Mouse (Mus musculus): ENCODE results near the gene Trem2.
A peak's percentile ranks its signal among the peaks of the same experiment; 100 is the strongest.
"Not testable (repeated sequence)": the region's sequence is repeated elsewhere in the genome, so short reads cannot be mapped to it uniquely, and the experiment has no call there.

Trem2 gene

DNA sequence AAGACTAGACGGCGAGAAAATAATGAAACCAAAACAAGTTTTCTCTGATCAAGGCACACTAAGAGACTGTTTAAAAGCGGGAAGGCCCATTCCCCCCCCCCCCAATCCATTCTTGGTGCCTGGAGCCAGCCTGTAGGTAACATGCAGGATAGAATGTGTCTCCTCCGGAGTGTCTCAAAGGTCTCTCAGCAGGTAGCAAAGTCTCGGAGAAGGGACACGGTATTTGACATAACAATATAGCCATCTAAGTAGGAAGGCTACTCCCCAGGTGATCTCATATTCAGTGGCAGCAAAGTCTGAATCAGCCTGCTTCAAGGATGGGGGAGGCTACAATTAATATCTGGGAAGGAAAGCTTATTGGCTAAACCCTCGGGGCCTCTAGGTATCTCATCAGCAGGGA lies 6.8 kb downstream of the Trem2 start:
- not testable (repeated sequence) for DNase-seq

GRCm38 (mm10) chr17:48355822-48356221 lies 9.6 kb downstream of the Trem2 start:
- no peak for DNase-seq

- DNase-seq = no peak
Observed at GRCm38 (mm10) chr17:48357892-48358291, 11.7 kb downstream of the Trem2 start.

DNA sequence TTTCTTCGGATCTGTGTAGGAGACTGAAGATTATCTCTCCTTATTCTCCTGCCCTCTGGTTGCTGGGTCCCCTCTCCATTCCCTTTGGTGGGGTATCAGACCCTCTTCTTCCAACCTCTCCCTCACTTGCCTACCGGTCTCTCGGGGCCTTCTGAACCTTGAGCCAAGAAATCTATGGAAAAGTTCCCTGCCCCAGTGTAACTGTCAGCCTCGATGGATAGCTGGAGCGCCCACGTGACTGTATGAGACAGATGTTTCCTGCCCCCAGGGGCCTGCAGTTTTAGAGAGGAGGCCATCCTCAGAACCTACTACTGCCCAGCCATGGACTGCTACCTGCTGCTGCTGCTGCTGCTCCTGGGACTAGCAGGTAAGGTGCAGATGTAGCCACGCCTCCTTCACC lies 13.4 kb downstream of the Trem2 start, which contains the start of gene Treml1:
Gene Treml1 (plus strand): TSS at position 301 of the 400 bp plus-strand sequence.
- no peak for DNase-seq

DNA sequence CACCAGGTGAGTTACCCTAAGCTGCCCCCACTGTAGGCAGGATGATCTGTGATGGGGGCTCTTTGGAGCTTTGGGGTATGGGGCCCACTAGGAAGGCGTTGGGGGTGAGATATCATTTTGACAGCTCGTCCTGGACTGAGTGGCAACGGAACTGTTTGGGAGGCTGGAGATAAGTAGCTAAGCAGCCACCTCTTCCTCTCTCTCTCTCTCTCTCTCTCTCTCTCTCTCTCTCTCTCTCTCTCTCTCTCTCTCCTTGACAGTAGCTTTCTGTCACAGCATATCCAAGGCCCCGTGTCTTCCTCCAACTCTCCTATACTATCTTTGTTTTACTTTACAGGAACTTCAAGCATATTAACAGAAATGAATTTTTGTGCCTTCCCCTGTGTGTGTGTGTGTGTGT lies 14.3 kb downstream of the Trem2 start:
- peak; percentile 40 for DNase-seq

GRCm38 (mm10) chr17:48362346-48362745 lies 16.1 kb downstream of the Trem2 start:
- no peak for DNase-seq

DNA sequence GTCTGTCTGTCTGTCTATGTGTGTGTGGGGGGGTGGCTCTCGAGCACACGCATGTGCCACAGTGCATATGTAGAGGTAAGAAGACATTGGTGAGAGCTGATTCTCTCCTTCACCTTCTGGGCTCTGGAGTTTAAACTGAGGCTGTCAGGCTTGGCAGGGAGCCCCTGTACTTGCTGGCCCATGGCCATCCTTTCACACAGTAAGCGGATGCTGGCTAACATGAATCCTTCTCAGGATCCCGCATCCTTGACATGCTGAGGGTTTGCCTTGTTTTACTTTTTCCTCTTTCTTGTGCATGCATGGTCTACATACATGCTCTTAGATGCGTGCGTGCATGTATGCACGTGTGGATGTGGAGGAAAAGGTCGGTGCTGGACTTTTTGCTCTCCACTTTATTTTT lies 16.8 kb downstream of the Trem2 start:
- DNase-seq = no peak

GRCm38 (mm10) chr17:48363421-48363965 lies 17.3 kb downstream of the Trem2 start:
- DNase-seq = no peak

- DNase-seq = no peak
Observed at GRCm38 (mm10) chr17:48365511-48366155, 19.4 kb downstream of the Trem2 start.

GRCm38 (mm10) chr17:48366806-48367205 lies 20.6 kb downstream of the Trem2 start:
- DNase-seq = no peak

GRCm38 (mm10) chr17:48371621-48372020 lies 25.4 kb downstream of the Trem2 start:
- no peak for DNase-seq

GRCm38 (mm10) chr17:48372987-48373386 lies 26.8 kb downstream of the Trem2 start:
- DNase-seq = no peak

DNA sequence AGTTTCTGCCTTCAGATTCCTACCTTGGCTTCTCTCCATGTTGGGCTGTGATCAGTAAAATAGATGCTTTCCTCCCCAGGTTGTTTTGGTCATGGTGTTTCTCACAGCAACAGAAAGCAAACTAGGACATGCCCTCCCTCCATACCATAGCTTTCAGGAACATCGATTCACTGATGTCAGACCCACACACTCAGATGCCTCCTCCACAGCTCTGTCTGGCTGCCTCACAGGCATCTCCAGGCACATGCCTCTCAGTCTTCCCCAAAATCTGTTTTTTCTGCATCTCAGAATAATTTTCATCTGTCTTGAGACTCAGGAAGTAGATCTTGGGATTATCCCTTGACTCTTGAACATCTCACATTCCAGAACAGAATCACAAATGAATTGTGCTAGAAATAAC lies 29.9 kb downstream of the Trem2 start:
- no peak for DNase-seq

GRCm38 (mm10) chr17:48379050-48379449 lies 32.8 kb downstream of the Trem2 start:
- DNase-seq = no peak

GRCm38 (mm10) chr17:48385786-48386461 lies 39.7 kb downstream of the Trem2 start:
- no peak for DNase-seq

DNA sequence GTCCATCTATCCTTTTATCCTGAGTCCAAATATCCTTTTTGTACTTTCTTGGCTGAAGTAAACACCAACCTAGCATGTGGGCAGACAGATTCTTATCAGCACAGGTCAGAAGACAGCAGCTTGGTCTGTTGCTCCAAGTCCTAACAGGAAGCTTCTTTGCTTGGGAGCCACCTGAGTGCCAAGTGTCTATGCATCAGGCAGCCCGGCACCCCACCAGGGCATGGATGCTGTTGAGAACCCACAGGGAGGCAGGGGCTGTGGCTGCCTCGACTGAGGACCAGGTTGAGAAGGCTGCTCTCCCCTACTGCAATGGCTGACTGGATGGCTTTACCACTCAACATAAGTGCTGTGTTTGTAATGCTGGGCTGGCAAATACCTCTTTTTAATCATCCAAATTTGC lies 42.5 kb downstream of the Trem2 start:
- no peak for DNase-seq

DNA sequence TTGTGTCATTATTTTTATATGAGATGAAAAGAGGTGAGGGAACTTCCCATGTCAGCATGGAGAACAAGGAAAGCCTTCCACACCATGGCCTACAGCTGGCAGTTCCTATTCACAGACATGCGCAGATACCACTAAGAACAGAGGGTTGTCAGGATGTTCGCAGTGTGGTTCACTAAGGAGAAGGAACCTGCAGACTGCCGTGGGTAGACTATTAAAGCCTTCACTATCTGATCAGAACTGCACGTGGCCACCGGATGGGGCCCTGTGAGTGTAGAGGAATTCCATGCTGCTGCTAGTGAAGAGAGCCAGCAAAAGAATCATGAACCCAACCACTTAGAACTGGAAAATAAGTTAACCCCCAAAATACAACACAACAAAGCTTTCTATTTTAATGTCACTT lies 43.2 kb downstream of the Trem2 start:
- no peak for DNase-seq

DNA sequence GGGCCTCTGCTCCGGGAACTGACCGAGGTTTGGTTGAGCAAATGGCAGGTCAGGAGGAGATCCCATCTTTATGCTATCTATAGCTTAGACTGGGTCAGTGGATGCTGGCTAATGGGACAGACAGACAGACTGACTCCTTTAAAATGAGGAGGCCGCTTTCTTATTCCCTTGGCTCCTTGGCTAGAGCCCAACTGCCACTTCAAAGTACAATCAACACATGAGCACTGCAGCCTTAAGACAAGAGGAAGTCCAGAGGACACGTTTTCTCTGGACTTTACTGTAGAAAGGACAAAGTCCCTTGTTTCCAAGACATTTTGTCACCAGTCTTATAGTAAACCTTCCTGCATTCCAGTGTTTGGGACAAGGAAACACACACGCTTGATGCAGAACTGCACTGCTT lies 45.2 kb downstream of the Trem2 start:
- DNase-seq = no peak

DNA sequence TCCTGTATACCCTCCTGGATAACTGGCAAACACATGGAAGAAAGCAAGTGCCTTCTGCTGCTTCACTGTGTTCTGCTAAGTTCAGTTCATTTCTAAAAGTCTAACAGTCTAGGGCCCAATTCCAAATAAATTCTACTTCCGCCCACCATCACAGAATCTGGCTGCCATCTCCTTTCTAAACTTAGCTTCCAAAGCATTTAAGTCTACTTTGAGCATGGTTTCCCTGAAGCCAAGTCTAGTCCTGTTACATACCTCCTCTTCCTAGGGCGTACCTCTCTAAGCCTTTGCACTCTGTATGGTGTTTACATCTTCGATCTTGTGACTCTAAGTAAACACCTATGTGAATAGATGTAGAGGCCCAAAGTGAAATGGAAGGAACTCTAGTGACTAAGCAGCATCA lies 46.4 kb downstream of the Trem2 start:
- DNase-seq = no peak

- DNase-seq = no peak
Observed at GRCm38 (mm10) chr17:48401710-48402109, 55.5 kb downstream of the Trem2 start.

DNA sequence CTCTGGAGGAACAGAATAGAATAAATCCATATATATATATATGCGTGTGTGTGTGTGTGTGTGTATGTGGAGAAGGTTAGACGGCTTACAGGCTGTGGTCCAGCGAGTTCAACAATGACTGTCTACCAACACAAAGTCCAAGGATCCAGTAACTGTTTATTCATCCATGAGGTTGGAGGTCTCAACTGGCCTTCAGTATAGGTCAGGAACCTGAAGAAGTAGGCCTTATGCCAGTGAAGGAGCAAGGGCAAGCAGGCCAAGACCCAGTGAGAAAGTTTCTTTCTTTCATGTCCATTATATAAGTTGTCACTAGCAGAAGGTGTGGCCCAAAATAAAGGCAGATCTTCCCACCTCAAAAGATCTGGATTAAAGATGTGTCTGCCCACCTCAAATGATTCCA lies 56.5 kb downstream of the Trem2 start:
- DNase-seq = no peak
